Mouse (Mus musculus) gastrocnemius, adult 8-10 months (tissue): ENCODE measurements around the gene Dnah9. TPM values are rescaled to one million over a fixed set of nuclear protein-coding genes. Genes with fewer than 3 reads are reported as not detected.

ENCODE experiments used
- DNase-seq, 2 experiments: peaks; one replicate each; pipeline ENCODE4 v3.0.0; 2022; ENCODE audit warnings: low spot score in 2 of 2
- total RNA-seq, 4 experiments: library from RNA; stranded (reverse); gene quantifications; 2 replicates each; pipeline ENCODE4 v1.2.4; 2022

Gene Dnah9
- under 1 TPM in 1 of 4 experiments, not detected in 3; 0.12 TPM for total RNA-seq

DNA sequence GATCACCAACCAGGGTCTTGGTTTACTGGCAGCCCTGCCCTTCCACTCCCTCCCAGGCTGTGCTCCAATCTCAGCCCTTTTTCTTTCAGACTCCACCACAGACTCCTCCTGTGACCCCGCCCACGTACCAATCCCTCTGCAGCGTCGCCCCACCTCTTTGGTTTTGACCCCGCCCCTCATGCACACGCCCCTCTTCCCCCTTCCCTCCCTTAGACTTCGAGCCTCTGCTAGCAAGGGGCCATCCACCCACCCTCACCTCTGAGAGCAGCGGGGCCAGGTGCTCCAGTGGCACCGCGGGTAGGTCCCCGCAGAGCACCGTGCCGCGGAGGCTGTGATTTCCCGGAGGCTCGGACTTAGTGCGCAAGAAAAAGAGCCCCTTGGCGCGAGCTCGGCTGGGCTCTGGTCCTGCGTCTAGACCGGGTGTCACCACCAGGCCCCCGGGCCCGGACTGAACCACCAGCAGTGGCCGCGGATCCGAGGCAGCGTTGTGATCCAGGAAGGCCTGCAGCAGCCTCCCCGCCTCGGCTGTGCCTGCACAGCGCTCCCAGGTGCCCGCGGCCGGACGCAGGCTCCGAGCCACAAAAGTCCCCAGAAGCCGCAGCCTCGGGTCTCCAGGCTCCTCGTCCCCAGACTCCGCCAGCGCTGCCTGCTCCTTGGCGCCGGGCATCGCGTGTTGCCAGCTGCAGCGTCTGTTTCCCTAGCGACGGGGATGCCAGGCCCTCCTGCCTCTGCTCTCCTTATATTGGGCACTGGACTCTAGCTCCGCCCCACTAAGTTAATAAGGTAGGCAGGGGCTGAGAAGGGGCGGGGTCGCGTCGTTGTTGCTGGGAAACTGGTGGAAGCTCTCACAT, at the start of gene Dnah9:
TSS of gene Dnah9 (minus strand) at position 751 of the 851 bp plus-strand sequence.
- peak; percentile 10 to 11 for DNase-seq

DNA sequence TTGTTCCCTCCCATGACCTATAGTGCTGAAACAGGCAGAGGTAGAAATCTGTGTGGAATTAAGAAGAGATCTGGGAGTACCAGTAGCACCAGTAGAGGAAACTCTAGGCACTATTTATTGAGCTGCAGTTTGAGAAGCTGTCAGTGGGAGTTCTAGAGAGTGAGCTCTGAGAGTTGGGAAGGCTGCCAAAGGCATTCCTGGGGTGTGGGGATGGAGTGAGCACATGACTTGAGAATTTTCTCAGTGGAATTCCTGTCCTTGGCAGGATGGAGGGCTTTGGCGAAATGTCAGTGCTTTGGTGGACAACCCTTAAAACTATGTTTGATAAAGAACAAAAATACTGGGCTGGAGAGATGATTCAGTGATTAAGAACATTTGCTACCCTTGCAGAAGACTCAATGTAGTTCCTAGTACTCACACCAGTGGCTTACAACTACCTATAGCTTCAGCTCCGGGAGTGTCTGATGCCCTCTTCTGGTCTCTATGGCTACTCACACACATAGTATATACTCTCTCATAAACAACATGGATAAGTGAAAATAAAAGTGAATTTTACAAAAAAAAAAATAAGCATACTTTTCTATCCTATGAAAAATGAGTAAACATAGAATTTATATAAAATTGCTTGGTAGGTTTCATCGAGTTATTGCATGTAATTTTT, 20.4 kb upstream of the Dnah9 start:
- peak; percentile 28 to 29 for DNase-seq

- DNase-seq, result no peak
Observed at GRCm38 (mm10) chr11:66188146-66188545, 19.8 kb upstream of the Dnah9 start.

GRCm38 (mm10) chr11:66177781-66178180, 9.4 kb upstream of the Dnah9 start:
- no peak for DNase-seq

DNA sequence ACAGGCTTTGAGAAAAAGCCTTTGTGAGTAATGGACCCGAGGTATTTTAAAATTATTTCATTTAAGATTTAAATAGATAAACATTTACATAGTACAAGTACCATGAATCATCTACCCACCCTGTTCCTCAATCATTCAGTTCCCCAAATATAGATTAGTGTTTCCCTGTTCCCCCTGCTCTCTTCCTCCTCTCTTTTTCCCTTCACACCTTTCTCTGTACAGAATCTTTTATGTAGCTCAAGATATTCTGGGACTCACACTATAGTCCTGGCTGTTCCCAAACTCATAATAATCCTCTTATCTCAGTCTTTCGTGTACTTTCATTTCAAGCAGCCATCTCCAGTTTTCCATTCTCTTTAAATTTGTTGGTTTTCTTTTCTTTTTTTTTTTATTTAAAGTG, 4.3 kb downstream of the Dnah9 start:
- no peak for DNase-seq

DNA sequence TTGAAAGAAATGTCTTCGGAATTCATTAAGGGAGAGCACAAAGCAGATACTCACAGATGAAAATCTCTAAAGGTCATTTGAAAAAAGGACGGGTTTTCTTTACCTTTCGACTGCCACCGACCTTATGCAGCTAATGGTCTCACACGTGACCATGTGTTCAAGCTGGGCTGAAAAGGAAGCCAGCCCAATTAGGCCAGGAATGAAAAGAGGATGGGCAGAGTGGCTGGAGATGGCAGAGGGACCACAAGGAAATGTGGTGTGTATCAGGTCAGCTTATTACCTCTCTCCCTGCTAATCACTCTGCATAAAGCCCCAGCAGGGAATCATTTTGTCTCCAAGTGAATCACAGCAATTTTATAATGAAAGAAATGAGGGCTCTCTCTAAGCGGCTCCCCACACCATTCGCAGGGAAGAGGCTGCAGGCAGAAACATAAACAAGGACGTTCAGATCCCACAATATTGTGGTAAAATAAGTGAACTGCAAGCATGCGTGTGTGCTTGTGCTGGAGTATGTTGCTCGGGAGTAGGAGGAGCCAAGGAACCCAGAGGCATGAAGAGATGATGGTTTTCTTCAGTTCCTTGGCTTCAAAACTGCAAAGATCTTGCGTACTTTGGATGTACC, 27.6 kb downstream of the Dnah9 start:
- no peak for DNase-seq

DNA sequence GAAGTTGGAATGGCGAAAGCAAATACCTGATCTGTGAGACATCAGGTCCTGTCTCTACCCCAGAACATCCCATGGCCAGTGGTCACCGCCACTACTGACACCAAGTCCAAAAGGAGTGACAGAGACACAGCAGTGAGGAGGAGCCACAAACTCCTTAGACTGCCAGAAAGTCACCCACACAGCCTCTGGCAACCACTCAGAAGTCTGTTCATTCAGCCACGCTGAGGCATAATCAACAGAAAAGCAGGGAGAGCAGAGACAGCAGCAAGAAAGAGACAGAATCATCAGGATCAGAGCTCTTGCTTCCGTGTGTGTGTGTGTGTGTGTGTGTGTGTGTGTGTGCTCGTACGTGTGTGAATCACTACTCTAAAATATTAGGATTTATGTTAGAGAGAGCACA, 33.5 kb downstream of the Dnah9 start:
- DNase-seq, result no peak

- no peak for DNase-seq
Observed at GRCm38 (mm10) chr11:66126150-66126549, 42.2 kb downstream of the Dnah9 start.

DNA sequence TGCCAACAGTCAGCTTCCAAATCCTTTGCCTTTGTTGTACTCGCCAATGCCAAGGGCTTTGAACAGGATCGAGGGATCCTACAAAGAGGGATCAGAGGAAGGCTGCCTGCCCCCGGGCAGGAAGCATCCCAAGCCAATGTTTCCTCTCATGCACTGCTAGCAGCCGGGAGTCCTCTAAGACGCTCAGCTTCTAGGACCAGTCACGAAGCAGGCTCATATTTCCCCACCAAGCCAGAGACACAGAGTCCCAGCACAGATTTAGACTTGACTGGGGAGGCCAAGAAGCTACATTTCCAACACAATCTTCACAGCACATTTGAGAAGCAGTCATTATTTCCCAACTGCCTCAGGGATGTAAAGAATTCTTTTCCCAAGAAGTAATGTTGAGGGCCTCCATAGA, 43.9 kb downstream of the Dnah9 start:
- DNase-seq, result no peak

- no peak for DNase-seq
Observed at GRCm38 (mm10) chr11:66122017-66122416, 46.3 kb downstream of the Dnah9 start.

DNA sequence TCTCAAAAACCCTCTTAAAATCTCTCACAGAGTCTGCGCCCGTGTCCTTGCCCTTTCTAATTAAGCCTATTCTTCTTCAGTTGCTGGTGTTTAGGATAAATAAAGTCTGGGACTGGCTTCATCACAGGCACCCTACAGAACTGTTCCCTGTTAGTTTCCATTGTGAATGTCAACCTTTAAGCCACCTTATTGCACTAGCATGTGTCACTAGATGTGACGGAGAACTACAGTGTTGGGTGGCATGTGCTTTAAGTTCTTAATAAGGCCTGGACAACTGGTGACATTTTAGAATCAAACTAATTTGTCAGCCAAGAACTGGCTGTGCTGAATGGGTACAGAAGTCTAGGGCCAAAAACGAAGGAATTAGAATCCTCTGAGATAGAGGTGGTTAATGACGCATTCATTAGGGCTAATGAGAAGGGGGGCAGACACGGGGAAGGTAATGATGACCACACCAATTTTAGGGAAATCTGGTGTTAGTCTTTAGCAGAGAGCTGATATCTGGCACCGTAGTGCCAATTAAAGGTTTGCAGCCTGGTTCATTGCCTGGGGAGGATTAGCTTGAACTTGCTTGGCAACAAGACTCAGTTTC, 84.6 kb downstream of the Dnah9 start:
- no peak for DNase-seq

GRCm38 (mm10) chr11:66072921-66073320, 95.4 kb downstream of the Dnah9 start:
- no peak for DNase-seq

DNA sequence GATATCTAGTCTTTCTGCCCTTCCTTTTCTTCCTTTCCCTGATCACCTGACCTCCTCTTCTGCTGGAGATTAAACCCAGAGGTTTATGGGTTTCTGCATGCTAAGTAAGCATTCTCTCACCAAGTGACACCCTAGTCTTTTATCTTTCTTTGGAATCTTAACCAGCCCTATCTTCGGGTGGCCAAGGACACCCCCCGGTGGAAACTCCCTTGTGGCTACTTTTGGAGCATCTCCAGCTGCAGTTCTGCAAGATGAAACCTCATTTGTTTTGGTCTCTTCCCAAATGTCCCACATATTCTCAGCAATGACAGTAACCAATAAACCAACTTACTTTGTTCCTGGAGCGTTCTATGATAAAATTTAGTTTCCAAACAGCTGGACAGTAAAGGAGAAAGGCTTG, 109.4 kb downstream of the Dnah9 start:
- DNase-seq, result no peak

- DNase-seq, result no peak
Observed at GRCm38 (mm10) chr11:66051294-66051693, 117.1 kb downstream of the Dnah9 start.

DNA sequence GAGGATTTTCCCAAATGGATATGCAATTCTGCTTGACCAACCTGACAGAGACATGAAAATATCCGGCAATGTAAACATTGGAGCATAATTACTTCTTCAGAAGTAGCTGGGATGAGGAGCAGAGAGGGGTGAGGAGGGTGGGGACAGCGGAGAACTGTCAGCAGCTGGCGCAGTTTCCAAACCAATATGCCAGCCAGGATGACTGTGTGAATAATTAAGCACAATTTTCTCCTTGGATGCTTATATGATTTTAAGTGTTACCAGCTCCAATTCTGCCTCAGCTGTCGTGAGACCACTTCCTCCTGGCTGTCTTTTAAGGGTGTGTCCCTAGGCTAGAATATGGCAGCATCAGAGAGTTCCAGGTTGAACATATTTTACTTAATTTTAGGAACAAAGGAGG, 119.2 kb downstream of the Dnah9 start:
- no peak for DNase-seq

DNA sequence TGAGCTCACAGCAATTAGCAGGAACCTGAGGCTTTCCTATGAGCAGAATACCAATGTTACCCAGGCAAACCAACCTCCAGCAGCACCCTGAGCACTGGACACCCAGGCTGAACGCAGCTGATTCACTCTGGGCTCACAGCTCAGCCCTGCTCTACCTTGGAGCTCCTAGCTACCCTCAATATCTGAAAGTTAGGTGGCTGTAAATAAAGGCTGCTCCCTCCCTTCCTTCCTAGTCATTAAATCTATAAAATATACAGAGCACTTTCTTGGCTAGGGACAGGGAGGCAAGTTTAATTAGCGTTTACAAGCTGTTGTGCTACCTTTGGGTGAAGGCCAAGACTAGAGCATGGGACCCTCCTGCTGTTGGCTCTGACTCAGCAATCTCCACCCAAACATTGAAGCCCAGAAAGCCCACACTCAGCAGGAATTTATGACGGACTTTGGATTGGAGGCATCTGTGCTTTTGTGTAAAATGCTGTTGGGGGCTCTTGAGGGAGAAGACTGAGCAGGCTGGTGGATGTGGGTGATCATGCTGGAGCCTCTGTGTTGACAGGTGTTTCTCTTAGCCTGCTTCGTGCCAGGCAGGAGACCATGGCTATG, 121.7 kb downstream of the Dnah9 start:
- no peak for DNase-seq

GRCm38 (mm10) chr11:66043635-66044034, 124.7 kb downstream of the Dnah9 start:
- DNase-seq, result no peak

DNA sequence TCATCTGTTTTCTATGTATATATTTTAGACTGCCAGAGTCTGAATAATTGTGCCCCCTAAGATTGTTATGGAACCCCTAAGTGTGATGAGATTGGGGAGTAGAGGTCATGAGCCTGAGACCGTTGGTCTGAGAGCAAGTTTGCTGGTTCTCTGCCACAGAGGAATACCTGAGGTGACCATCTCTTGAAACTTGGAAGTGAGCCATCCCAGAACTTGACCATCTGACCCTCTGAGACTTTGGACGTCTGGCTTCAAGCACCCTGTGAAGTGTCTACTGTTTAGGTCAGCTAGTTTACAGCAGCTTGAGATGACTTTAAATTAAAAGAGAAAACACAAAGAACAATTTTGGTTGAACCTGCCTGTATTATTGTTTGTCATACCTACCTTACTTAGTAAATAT, 125.8 kb downstream of the Dnah9 start:
- no peak for DNase-seq

DNA sequence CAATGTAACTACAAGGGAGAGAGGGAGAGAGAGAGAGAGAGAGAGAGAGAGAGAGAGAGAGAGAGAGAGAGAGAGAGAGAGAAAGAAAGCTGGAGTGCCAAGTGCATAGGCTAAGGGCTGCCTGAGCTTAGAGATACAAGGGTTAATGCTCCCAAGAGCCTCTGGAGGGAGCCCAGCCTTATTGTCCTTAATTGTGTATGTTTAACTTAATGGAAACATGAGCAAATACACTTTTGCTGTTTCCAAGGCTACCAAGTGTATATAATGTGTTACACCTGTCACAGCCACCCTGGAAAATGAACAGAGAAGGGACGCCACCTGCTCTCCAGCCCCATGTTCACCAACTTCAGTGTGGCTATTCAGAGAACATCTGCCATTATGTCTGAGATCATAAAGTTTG, 142.6 kb downstream of the Dnah9 start:
- DNase-seq, result no peak

- DNase-seq, result no peak
Observed at GRCm38 (mm10) chr11:65975871-65976270, 192.5 kb downstream of the Dnah9 start.

DNA sequence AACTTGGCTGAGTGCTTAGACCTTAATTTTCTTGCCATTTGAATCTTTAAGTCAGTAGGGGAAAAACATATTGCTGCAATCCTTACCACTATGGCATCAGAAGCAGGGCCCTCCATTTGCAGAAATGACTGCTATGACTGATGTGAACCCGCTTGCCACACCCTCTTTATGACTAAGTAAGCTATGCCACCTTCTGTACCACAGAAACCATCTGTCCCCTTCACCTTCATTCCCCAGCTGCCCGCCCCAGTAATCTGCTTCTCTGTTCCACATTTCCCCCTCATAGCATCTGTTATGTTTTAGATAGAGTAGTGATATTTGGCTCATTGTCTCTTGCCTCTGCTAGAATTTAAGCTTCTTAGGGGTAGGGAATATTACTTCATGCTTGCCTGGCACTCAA, 237.6 kb downstream of the Dnah9 start:
- no peak for DNase-seq

DNA sequence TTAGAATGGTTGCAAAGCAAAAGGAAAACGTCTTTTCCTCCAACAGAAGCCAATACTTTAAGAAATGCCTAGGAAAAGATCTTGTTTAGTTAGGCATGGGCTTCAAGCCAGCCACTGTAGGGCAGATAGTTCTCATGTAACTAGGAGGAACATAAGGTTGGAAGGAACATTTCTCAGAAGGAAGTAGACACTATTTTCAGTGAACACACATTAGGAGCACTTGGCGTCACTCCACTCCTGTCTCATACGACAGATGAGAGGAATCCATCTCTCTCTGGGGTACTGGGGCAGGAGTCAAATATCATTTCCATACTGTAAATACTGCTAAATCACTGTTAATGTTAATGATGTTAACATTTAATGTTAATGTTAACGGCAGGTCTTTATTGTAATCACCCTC, 238.0 kb downstream of the Dnah9 start:
- no peak for DNase-seq
